Mouse (Mus musculus): ENCODE data around the gene Pmpca. TPM values are rescaled to one million over a fixed set of nuclear protein-coding genes. Genes with fewer than 3 reads are reported as not detected.
A peak's percentile ranks its signal among the peaks of the same experiment; 100 is the strongest.

Gene Pmpca
- polyA plus RNA-seq (2012; rRNA removed) = 20.0 and 28.1 TPM in 2 replicates

DNA sequence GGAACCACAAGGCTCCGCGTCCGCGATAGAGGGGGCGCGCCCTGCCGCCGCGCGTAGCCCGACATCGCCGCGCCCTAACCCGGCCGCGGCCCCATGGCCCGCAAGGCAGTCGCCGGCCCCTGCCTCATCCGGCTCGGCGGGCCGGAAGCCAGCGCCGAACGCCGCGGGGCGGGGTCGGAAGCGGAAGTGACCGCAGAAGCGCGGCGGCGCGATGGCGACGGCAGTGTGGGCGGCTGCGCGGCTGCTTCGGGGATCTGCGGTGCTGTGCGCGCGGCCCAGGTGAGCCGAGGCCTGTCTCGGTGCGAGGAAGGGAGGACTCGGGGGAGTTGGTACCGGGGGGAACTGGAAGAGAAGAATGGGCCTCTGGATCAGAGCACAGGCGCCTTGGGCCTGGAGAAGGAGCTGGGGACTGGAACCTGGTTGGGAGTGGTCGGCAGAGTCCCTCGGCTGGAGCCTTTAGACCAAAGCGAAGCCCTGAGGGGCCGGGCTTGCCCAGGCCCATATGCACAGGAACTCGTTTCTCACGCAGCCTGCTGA is at the start of gene Pmpca, which contains the start of gene Entr1:
TSS of gene Pmpca (plus strand) at position 186 of the 537 bp plus-strand sequence.
TSS of gene Entr1 (minus strand) at position 163 of the 537 bp plus-strand sequence.
- Histone ChIP-seq H3K4me3 (replicated peaks; ENCODE audit: extremely low read depth, low read depth, low read length) (peak within 1 kb of the TSS; percentile 89), H3K4me1 (ENCODE audit: control insufficient read depth, insufficient read depth, low read length) (peaks cover 10% of the 10 kb centered on the region)
- DNase-seq = peak; percentile 85
- TF ChIP-seq CTCF (IDR thresholded peaks at IDR 0.05; ENCODE audit: insufficient read depth, low read length) = no peak
- peak; percentile 76; the same call in 1 of the 2 replicates for TF ChIP-seq POLR2A (IDR thresholded peaks at IDR 0.05; ENCODE audit: borderline replicate concordance, extremely low read depth, low read depth, low read length)
- under 1% methylated on average over 59 of the region's 60 CpGs for WGBS

GRCm38 (mm10) chr2:26341510-26341981 is 47.6 kb upstream of the Pmpca start:
- TF ChIP-seq POLR2A (IDR thresholded peaks at IDR 0.05; ENCODE audit: borderline replicate concordance, extremely low read depth, low read depth, low read length) = no peak
- TF ChIP-seq CTCF (IDR thresholded peaks at IDR 0.05; ENCODE audit: insufficient read depth, low read length) = no peak
- 32% methylated on average over 2 of the region's 2 CpGs for WGBS
- Histone ChIP-seq H3K4me3 (replicated peaks; ENCODE audit: extremely low read depth, low read depth, low read length) (no peak overlapping the region), H3K4me1 (ENCODE audit: control insufficient read depth, insufficient read depth, low read length) (peaks cover 23% of the 10 kb centered on the region)
- DNase-seq = no peak

DNA sequence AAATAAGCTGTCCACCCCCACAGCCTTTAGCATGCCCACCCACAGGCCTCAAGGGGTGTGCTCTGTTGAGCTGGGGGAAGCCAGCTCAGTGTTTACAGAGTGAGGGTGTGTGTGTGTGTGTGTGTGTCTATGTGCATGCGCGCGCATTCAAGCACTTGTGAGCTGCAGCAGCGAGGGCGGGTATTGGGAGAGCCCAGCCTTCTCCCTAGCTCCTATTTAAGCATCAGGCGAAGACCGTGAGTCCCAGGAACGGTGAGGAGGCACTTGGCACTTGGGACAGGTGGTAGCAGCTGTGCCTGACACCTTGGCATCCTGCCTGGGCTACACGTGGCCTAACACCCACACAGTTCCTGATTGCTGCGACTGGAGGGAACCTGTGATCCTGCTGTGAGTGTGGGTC is 47.1 kb upstream of the Pmpca start:
- H3K4me3 ChIP-seq (replicated peaks; ENCODE audit: extremely low read depth, low read depth, low read length) = peak overlapping the region; percentile 11
- peaks cover 23% of the 10 kb centered on the region for H3K4me1 ChIP-seq (ENCODE audit: control insufficient read depth, insufficient read depth, low read length)
- peak; percentile 50 for DNase-seq
- no peak for TF ChIP-seq CTCF (IDR thresholded peaks at IDR 0.05; ENCODE audit: insufficient read depth, low read length)
- TF ChIP-seq POLR2A (IDR thresholded peaks at IDR 0.05; ENCODE audit: borderline replicate concordance, extremely low read depth, low read depth, low read length) = peak; percentile 48; the same call in 1 of the 2 replicates
- WGBS = 29% methylated on average over 10 of the region's 10 CpGs

DNA sequence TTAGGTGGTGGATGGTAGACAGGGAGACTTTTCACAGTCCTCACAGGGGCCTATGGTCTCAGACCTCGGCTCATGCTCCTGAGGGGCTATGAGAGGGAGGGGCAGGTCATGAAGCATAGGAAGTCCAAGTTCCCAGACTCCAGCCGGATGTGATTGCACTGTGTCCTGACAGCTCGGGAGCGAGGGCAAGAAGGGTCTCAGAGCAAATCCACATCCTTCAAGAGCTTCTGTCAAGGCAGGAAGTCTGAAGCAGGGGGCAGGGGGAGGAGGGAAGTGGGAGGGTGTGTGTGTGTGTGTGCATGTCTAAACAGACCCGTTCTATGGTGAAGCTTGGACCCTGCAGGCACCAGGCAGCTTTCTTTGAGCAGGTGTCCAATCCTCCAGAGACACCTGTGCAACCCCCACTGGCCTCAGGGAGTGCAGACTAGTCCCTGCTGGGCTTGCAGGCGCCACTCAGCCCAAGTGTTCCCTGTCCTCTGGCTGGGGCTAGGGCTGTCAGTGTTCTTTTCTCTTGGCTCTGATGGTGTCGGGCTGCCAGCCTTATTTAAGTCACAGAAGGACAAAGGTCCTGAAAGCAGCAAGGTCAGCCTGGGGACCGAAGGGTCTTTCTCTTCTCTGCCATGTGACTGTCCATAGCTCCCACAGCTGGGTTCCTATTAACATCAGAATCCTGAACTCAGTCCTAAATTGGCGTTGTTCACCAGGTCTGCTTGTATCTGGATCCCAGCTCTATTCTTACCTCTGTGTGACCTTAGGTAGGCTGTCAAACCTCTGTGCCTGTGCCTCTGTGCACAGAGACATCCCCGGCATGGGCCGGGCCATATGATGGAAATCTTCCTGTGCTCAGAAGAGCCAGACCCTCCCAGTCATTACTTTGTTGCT is 46.3 kb upstream of the Pmpca start:
- TF ChIP-seq CTCF (IDR thresholded peaks at IDR 0.05; ENCODE audit: insufficient read depth, low read length) (no peak), POLR2A (IDR thresholded peaks at IDR 0.05; ENCODE audit: borderline replicate concordance, extremely low read depth, low read depth, low read length) (no peak)
- Histone ChIP-seq H3K4me1 (ENCODE audit: control insufficient read depth, insufficient read depth, low read length) (peaks cover 23% of the 10 kb centered on the region), H3K4me3 (replicated peaks; ENCODE audit: extremely low read depth, low read depth, low read length) (no peak overlapping the region)
- DNase-seq = no peak
- WGBS = 47% methylated on average over 11 of the region's 11 CpGs

DNA sequence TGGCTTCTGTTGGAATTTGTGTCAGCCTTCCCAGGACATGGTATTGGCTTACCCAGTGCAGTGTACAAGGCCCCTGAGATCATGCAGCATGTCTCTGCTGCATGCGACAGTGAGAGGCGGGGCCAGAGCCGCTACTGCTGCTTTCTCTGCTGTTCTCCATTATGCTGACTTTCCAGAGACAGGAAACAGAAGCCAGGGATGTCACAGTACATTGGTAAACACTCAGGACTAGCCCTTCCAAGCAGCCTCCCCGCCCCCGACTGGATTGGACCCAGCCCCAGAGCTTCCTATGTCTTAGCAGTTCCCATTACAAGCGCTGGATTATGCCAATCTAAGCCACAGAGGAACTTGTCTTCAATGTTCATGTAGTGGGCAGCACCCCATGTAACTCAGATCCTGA is 40.9 kb upstream of the Pmpca start:
- no peak overlapping the region for H3K4me3 ChIP-seq (replicated peaks; ENCODE audit: extremely low read depth, low read depth, low read length)
- H3K4me1 ChIP-seq (ENCODE audit: control insufficient read depth, insufficient read depth, low read length) = peaks cover 17% of the 10 kb centered on the region
- DNase-seq = no peak
- TF ChIP-seq POLR2A (IDR thresholded peaks at IDR 0.05; ENCODE audit: borderline replicate concordance, extremely low read depth, low read depth, low read length) = no peak
- TF ChIP-seq CTCF (IDR thresholded peaks at IDR 0.05; ENCODE audit: insufficient read depth, low read length) = no peak
- 21% methylated on average over 6 of the region's 6 CpGs for WGBS

DNA sequence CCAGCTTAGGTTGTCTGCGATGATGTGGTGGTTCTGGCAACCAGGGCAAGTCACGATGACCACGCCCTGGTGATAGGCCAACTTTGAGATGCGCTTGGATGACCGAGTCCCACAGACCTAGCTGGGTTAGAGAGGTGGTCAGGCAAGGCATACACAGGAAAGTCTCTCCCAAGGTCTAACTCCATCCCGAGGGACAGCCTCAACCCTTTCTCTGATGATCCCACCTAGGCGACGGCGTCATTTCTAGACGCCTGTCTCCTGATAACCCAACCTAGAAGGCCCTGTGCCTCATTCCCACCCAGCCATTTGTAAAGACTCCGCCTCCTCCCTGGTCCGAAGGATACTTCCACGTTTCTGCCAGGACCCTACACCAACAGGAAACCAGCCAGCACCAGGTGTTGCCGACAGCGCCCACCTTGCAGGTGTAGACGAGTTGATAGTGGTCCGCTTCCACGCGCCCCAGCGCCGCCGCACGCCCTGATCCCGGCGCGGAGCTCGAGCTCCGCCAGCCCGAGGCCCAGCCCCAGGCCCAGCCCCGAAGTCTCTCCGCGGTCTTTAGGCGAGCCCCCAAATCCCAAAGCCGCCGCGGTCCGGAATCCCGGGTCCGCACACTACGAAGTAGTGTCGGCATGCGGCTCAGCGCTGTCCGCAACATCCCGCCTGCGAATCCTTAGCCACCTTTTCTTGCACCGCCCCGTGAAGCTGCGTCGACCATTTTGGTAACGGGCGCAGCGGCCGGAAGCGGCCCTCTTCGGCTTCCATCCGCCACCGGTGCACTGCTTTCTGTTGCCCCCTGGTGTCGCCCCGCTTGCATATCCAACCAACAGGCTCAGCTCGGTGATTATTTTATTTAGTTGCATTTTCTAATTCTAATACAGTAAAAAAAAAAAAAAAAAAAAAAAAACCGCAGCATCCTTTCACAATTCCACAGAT is 37.5 kb upstream of the Pmpca start, which contains the start of gene Dnlz:
TSS of gene Dnlz (minus strand) at position 753 of the 933 bp plus-strand sequence.
- Histone ChIP-seq H3K4me3 (replicated peaks; ENCODE audit: extremely low read depth, low read depth, low read length) (peak within 1 kb of the TSS; percentile 93), H3K4me1 (ENCODE audit: control insufficient read depth, insufficient read depth, low read length) (peaks cover 17% of the 10 kb centered on the region)
- DNase-seq = peak; percentile 93
- TF ChIP-seq POLR2A (IDR thresholded peaks at IDR 0.05; ENCODE audit: borderline replicate concordance, extremely low read depth, low read depth, low read length) (peak; percentile 17; the same call in 1 of the 2 replicates), CTCF (IDR thresholded peaks at IDR 0.05; ENCODE audit: insufficient read depth, low read length) (peak; percentile 71)
- WGBS = 2% methylated on average over 62 of the region's 62 CpGs

- TF ChIP-seq POLR2A (IDR thresholded peaks at IDR 0.05; ENCODE audit: borderline replicate concordance, extremely low read depth, low read depth, low read length) = no peak
- TF ChIP-seq CTCF (IDR thresholded peaks at IDR 0.05; ENCODE audit: insufficient read depth, low read length) = no peak
- WGBS = 3% methylated on average over 36 of the region's 36 CpGs
- H3K4me1 ChIP-seq (ENCODE audit: control insufficient read depth, insufficient read depth, low read length) = peaks cover 17% of the 10 kb centered on the region
- peak; percentile 61 for DNase-seq
- peak overlapping the region; percentile 93 for H3K4me3 ChIP-seq (replicated peaks; ENCODE audit: extremely low read depth, low read depth, low read length)
Observed at GRCm38 (mm10) chr2:26352291-26352910, 36.7 kb upstream of the Pmpca start.

GRCm38 (mm10) chr2:26353066-26353980 is 35.8 kb upstream of the Pmpca start:
- Histone ChIP-seq H3K4me1 (ENCODE audit: control insufficient read depth, insufficient read depth, low read length) (peaks cover 17% of the 10 kb centered on the region), H3K4me3 (replicated peaks; ENCODE audit: extremely low read depth, low read depth, low read length) (no peak overlapping the region)
- 87% methylated on average over 11 of the region's 11 CpGs for WGBS
- TF ChIP-seq CTCF (IDR thresholded peaks at IDR 0.05; ENCODE audit: insufficient read depth, low read length) = no peak
- TF ChIP-seq POLR2A (IDR thresholded peaks at IDR 0.05; ENCODE audit: borderline replicate concordance, extremely low read depth, low read depth, low read length) = no peak
- no peak for DNase-seq

Data from lung, adult 2 months (tissue).